Mouse (Mus musculus): Measurements from ENCODE around the gene Lgals2.
"Not testable (repeated sequence)": the region's sequence is repeated elsewhere in the genome, so short reads cannot be mapped to it uniquely, and the experiment has no call there.

The Lgals2 gene

GRCm38 (mm10) chr15:78855303-78855965 lies at the start of gene Lgals2:
Gene Lgals2 (minus strand): TSS chr15:78855529.
- DNase-seq, result no peak

GRCm38 (mm10) chr15:78903243-78903642 lies 47.9 kb upstream of the Lgals2 start:
- DNase-seq, result peak; percentile 90

- DNase-seq, result peak; percentile 49
Measured at GRCm38 (mm10) chr15:78901422-78901789, 46.1 kb upstream of the Lgals2 start.

- peak; percentile 46 for DNase-seq
Measured at GRCm38 (mm10) chr15:78900585-78901421, 45.5 kb upstream of the Lgals2 start.

- peak; percentile 90 for DNase-seq
Measured at GRCm38 (mm10) chr15:78899740-78900584, 44.6 kb upstream of the Lgals2 start, which contains the start of gene Sh3bp1. Gene Sh3bp1 (plus strand): TSS chr15:78899768.

DNA sequence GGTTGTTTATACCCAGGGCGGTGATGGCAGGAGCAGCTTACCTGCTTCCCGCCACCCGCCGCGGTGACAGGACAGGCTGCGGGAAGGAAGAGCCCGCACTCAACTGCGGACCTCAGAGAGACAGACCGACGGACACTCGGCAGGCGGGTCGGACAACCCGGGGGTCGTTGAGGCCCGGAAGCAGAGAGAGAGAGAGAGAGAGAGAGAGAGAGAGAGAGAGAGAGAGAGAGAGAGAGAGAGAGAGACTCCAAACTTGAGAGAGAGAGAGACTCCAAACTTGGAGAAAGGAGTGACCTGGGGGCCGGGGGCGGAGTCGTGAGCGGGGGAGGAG lies 44.0 kb upstream of the Lgals2 start, which contains the start of gene Gm49510:
TSS of gene Gm49510 (plus strand) at position 259 of the 331 bp plus-strand sequence.
- no peak for DNase-seq

DNA sequence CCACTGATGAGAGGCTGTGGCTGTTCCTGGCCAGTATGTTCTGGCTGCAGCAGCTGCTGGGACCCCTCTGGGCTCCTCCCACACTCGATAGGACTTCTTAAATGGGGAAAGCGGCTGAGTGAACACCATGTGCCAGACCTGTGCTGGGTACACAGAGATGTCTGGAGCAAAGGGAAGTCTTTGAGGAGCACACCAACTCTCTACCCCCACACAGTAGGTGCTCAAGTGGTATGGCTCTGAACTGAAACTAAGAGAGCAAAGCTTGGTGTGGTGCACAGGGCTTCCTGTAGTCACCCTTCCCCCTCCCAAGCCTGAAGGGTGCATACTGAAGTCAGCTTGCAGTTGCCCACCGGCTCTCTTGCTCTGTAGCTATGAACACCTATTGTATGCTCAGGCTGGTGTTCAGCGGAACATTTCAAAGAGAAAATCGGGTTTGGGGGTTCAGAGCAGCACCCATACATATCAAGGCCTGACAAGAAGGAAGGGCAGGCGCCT lies 43.2 kb upstream of the Lgals2 start:
- DNase-seq, result peak; percentile 71

DNA sequence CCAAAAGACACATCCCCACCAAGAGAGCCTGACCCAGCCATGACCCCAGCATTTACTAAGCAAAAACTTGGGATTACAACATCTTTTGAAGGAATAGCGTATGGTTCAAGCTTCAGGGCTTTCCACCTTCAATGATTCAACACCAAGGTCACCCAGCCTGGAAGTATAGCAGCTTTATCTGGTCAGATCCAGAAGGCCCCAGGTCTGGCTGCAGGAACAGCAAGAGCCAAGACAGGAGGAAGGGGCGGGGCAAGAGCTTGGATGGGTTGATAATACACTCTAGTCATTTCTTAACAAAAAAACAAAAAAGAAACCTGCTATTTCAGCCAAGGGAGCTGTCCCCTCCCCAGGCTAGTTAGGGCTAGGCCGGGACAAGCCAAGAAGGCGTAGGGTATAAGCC lies 42.2 kb upstream of the Lgals2 start:
- no peak for DNase-seq

GRCm38 (mm10) chr15:78896149-78896548 lies 40.8 kb upstream of the Lgals2 start:
- DNase-seq, result peak; percentile 50

DNA sequence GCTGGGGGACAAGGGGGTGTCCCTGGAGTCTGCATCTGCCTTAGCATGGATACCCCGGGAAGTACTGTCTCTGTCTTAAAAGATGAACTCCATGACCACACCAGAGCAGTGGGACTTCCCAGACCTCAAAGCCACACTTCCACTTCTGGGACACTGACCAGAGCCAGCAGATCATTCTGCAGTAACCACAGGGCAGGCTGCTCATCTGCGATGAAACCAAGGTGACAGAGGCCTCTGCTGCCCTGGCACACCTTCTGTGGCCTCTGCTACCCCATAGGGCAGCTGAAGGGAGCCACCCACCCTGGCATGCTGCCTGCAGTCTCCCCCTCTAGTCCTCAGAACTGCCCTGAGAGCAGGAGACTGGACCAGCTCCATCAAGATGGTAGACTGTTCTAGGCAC lies 40.4 kb upstream of the Lgals2 start:
- no peak for DNase-seq

GRCm38 (mm10) chr15:78894726-78895125 lies 39.4 kb upstream of the Lgals2 start:
- DNase-seq, result peak; percentile 64

GRCm38 (mm10) chr15:78892440-78892839 lies 37.1 kb upstream of the Lgals2 start:
- DNase-seq, result no peak

GRCm38 (mm10) chr15:78889401-78889853 lies 34.1 kb upstream of the Lgals2 start:
- DNase-seq, result no peak

GRCm38 (mm10) chr15:78881828-78882227 lies 26.5 kb upstream of the Lgals2 start:
- DNase-seq, result no peak

GRCm38 (mm10) chr15:78880432-78880831 lies 25.1 kb upstream of the Lgals2 start:
- DNase-seq, result no peak

DNA sequence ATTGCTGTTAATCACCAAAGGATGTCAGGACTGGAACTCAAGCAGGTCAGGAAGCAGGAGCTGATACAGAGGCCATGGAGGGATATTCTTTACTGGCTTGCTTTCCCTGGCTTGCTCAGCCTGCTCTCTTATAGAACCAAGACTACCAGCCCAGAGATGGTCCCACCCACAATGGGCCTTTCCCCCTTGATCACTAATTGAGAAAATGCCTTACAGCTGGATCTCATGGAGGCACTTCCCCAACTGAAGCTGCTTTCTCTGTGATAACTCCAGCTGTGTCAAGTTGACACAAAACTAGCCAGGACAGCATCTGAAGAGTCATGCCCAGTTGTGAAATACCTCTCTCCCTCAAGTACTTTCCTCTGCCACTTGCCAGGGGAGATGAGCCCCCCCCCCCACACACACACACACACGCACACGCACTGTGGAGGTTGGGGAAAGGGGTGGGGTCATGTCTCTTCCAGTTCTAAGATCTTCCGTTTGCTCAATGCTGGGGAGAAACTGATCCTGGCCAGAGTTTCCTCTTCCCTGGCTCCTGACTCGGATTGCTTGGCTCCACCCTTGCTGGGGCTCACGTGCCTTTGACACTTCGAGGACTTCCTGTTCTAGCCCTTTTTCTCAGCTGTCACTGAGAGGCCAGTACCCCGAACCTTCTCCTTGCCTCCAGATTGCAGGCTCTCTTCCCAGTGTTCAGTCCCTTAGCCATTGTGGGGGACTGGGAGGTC lies 23.6 kb upstream of the Lgals2 start:
- not testable (repeated sequence) for DNase-seq

- DNase-seq, result no peak
Measured at GRCm38 (mm10) chr15:78877810-78878390, 22.6 kb upstream of the Lgals2 start.

DNA sequence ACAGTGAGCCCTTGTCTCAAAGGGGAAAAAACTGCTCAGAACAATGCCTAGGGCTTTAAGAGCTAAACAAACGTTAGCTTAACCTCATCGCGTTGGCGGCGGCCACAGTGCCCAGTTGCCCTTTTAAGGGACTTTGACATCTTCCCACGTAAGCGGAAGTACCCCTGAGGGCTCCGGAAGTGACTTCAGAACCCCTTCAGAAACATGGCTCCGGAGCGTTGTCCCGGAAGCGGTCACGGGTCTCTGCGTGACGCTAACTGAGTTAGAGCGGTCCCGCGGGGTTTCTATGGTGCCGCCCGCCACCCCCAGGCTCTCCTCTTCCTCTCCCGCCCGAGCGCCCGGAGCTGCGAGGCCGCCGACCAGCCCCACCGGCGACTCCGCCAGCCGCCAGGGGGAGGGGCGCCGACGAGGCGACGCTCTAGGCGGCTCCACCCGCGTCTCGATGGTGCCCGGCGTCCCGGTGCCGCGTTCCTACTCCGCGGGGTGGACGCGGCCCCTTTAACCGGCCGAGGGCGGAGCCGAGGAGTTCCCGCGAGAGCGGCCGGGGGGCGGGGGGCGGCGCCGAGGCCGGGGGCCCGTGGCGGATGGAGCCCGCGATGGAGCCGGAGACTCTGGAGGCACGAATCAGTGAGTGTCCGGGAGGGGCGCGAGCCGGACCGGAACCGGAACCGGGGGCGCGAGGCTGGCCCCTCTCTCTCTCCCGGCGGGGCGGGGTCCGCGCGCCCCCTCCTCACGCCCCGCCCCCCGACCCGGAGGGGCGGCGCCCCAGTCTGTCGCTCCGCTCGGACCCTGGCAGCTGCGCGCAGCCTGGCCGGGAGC lies 21.9 kb upstream of the Lgals2 start, which contains the start of gene Gga1:
TSS of gene Gga1 (plus strand) at position 200 of the 819 bp plus-strand sequence.
- peak; percentile 91 for DNase-seq

DNA sequence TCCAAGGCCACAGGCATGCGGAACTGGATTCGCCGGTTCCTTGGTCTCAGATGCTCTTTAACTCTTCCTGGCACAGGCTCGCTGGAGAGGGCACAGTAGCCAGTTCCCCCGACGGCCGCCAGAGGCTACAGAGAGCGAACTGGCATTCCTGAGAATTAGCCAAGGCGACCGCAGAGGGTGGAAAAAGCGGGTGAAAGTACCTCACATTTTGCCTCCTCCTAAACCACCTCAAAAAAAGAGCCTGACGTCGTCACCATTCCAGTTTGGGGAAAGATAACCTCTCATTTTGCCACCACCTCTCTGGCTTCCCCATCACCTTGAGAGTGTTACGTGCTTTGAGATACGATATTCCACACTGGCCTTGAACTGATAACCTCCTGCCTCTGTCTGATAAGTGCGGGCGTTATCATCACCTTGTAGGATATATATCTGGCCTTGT lies 20.9 kb upstream of the Lgals2 start:
- peak; percentile 82 for DNase-seq

DNA sequence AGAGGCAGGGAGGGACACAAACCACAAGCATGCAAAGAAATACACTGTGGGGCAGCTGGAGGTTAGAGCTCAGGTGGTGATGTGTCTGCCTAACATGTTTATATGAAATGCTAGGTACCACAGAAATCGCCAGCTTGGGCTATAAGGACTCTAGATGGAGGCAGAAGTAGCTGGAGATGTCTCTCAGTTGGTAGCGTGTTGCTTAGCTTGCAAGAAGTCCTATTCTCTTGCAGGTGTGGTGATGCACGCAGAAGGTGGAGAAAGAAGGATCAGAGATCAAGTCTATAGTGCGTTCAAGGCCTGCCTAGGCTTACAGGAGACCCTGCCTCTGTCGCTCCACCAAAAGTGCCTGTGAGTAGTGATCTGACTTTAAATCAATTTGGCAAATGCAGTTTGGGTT lies 20.2 kb upstream of the Lgals2 start:
- no peak for DNase-seq

DNA sequence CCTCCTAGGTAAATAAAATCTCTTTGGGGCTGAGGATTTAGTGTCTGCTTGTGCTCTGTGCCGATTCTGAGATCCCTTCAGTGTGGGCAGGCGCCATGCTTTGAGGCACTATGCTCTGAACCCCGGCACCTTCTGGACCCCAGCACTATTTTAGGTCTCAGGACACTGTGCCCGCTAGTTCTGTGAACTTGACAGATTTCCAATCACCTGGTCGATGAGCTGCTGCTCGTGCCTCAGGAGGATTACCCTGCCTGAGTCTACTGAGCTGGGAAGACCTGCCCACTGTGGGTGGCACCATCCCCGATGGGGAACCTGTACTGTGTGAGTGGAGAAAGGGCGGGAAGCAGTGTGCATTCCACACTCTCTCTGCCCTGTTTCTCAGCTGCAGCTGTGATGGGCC lies 19.7 kb upstream of the Lgals2 start:
- DNase-seq, result no peak

Measured in thymus, postnatal 4 days (tissue).